Mouse (Mus musculus) liver, postnatal 0 days (tissue): ENCODE data around the gene Stk38.

ENCODE experiments used
- CTCF ChIP-seq: sonication (generic); IDR thresholded peaks from 2 replicates; pipeline ENCODE4 v1.5.1; 2016; ENCODE audit warnings: antibody characterized with exemption, low read depth
- EP300 ChIP-seq: IDR thresholded peaks from 2 replicates; pipeline ENCODE4 v1.6.1; 2016; ENCODE audit warnings: antibody characterized with exemption, low read depth, mild to moderate bottlenecking

- TF ChIP-seq CTCF (peak; percentile 88), EP300 (no peak)
Observed at GRCm38 (mm10) chr17:28987713-28988112, 20.1 kb downstream of the Stk38 start.
